Mouse (Mus musculus): ENCODE results near the gene Msantd1.

DNA sequence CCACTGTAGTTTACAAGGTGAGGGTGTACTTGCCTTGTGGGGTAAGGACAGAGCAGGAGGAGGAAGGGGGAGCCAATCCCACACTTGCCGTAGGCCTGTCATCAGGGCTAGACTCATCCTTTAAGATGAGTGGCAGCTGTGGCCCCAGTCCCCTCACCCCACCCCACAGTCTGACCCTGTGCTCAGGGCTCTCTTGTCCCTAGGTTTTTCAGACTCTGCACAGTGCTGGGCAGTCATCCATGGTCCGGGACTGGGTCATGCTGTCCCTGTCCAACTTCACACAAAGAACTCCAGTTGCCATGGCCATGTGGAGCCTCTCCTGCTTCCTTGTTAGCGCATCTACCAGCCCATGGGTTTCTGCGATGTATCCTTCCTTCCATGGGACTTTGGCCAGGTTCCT is 582 bp upstream of the Msantd1 start:
- TF ChIP-seq POLR2A (IDR thresholded peaks at IDR 0.05; ENCODE audit: control insufficient read depth, low read depth, low read length) (no peak), CTCF (IDR thresholded peaks at IDR 0.05; ENCODE audit: control insufficient read depth, insufficient read depth, insufficient replicate concordance, low read depth, low read length) (no peak)
